In the genomic region with DNA sequence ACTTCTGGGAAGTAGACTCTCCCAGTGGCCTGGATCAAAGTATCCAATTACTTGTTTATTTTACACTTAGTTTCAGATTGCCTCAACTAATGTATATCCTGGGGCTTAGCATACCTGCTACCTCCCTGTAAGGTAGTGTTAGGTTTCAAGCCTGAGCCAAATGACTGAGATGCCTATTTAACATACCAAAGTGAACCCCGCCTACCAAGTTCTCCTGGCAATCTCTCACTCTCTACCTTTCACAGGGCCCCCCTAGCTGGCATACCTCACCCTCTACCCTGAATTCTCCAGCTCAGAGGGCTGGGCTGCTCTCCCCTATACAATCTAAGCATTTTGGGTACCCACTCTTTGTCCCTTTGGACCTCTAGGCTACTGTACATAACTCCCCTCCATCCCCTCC, we compare ENCODE assay signal across 23 mouse cellular contexts. TPM values are rescaled to one million over a fixed set of nuclear protein-coding genes. Genes with fewer than 3 reads are reported as not detected.
DNase-seq lines count a peak whose midpoint lies in the region; ATAC-seq lines count a peak whose summit lies in the region.
"Had no signal": no experiment of that assay in that cellular context is flagged by ENCODE, and none has a peak within 500 bp of the region (broad histone marks: within the 10 kb centered on the region; RNA-seq: fewer than 3 reads in every experiment).

No protein-coding gene starts in this region.

- no peaks in the 10 kb centered on the region for H3K36me3 ChIP-seq in kidney, embryonic 14.5 days (ENCODE audit: control insufficient read depth, insufficient read depth, low read length)
- H3K36me3 ChIP-seq in lung, embryonic 16.5 days (ENCODE audit: control insufficient read depth, insufficient read depth, low read length), result no peaks in the 10 kb centered on the region
- no peaks in the 10 kb centered on the region for H3K36me3 ChIP-seq in embryonic facial prominence, embryonic 15.5 days
- no peaks in the 10 kb centered on the region for H3K36me3 ChIP-seq in hindbrain, embryonic 11.5 days (ENCODE audit: control insufficient read depth, insufficient read depth, low read length)
- H3K36me3 ChIP-seq: heart, embryonic 13.5 days; limb, embryonic 12.5 days; midbrain, embryonic 12.5 days had no signal

- no peak overlapping the region for H3K4me2 ChIP-seq in kidney, embryonic 14.5 days (replicated peaks; ENCODE audit: low read depth, low read length)
- no peak overlapping the region for H3K4me2 ChIP-seq in lung, embryonic 16.5 days (ENCODE audit: low read depth, low read length)
- H3K4me2 ChIP-seq in embryonic facial prominence, embryonic 15.5 days (replicated peaks), result no peak overlapping the region
- no peak overlapping the region for H3K4me2 ChIP-seq in hindbrain, embryonic 11.5 days (replicated peaks; ENCODE audit: low read depth, low read length)
- H3K4me2 ChIP-seq: heart, embryonic 13.5 days; hindbrain, embryonic 14.5 days; limb, embryonic 12.5 days; midbrain, embryonic 12.5 days had no signal

- no peaks in the 10 kb centered on the region for H3K9me3 ChIP-seq in kidney, embryonic 14.5 days (ENCODE audit: control insufficient read depth, low read length)
- H3K9me3 ChIP-seq in lung, embryonic 16.5 days (ENCODE audit: control insufficient read depth, low read length), result no peaks in the 10 kb centered on the region
- no peaks in the 10 kb centered on the region for H3K9me3 ChIP-seq in embryonic facial prominence, embryonic 15.5 days (replicated peaks)
- H3K9me3 ChIP-seq in hindbrain, embryonic 11.5 days (ENCODE audit: control insufficient read depth, low read length), result no peaks in the 10 kb centered on the region
- H3K9me3 ChIP-seq: heart, embryonic 13.5 days; limb, embryonic 12.5 days; midbrain, embryonic 12.5 days had no signal

- 19% methylated on average over 1 of the region's 1 CpGs for WGBS in kidney, embryonic 14.5 days
- 42% methylated on average over 1 of the region's 1 CpGs for WGBS in lung, embryonic 16.5 days
- 27% methylated on average over 1 of the region's 1 CpGs for WGBS in embryonic facial prominence, embryonic 15.5 days
- 62% methylated on average over 1 of the region's 1 CpGs for WGBS in hindbrain, embryonic 11.5 days

- H3K27ac ChIP-seq in kidney, embryonic 14.5 days (ENCODE audit: low read depth, low read length), result no peak overlapping the region
- H3K27ac ChIP-seq in lung, embryonic 16.5 days (ENCODE audit: low read length), result peak overlapping the region; percentile 48; the same call in 1 of the 2 replicates
- H3K27ac ChIP-seq in embryonic facial prominence, embryonic 15.5 days (replicated peaks), result no peak overlapping the region
- no peak overlapping the region for H3K27ac ChIP-seq in hindbrain, embryonic 11.5 days (ENCODE audit: low read depth, low read length)
- H3K27ac ChIP-seq: heart, embryonic 13.5 days; hindbrain, embryonic 14.5 days; left cerebral cortex, adult 2 months; limb, embryonic 12.5 days; liver, embryonic 14.5 days; macrophage; midbrain, embryonic 12.5 days had no signal

- peak; percentile 52 for ATAC-seq in kidney, embryonic 14.5 days (ENCODE audit: low FRiP score, low TSS enrichment)
- peak; percentile 84 for ATAC-seq in lung, embryonic 16.5 days (ENCODE audit: low read depth)
- peak; percentile 65; the same call in 1 of the 2 replicates for ATAC-seq in embryonic facial prominence, embryonic 15.5 days (ENCODE audit: insufficient number of reproducible peaks, low FRiP score, low TSS enrichment, low read depth)
- no peak for ATAC-seq in hindbrain, embryonic 11.5 days (ENCODE audit: low FRiP score)
- ATAC-seq: CD4-positive, CD25-positive, alpha-beta regulatory T cell, adult 4 months had no signal

- no peak overlapping the region for H3K4me3 ChIP-seq in kidney, embryonic 14.5 days (ENCODE audit: low read length)
- H3K4me3 ChIP-seq in lung, embryonic 16.5 days (ENCODE audit: low read length), result no peak overlapping the region
- no peak overlapping the region for H3K4me3 ChIP-seq in embryonic facial prominence, embryonic 15.5 days (replicated peaks)
- H3K4me3 ChIP-seq in hindbrain, embryonic 11.5 days (ENCODE audit: low read depth, low read length), result no peak overlapping the region
- H3K4me3 ChIP-seq: heart, embryonic 13.5 days; left cerebral cortex, adult 2 months; limb, embryonic 12.5 days; midbrain, embryonic 12.5 days had no signal

- no peak for DNase-seq in kidney, postnatal 14 days
- DNase-seq in lung, postnatal 25 days (ENCODE audit: low spot score), result no peak
- no peak for DNase-seq in hindbrain, embryonic 11.5 days (ENCODE audit: low spot score)
- no peak for DNase-seq in adipocyte (ENCODE audit: low spot score)
- DNase-seq in left cerebral cortex, adult 9 months (ENCODE audit: low spot score in 2 of 2), result no peak
- DNase-seq: adrenal gland, adult 2 months; cerebellum, adult 2 months; gastrocnemius, postnatal 10 days; heart, adult 11 months; kidney, postnatal 36 days; layer of hippocampus, adult 9-11 months; thymus, postnatal 4 days had no signal

- no peaks in the 10 kb centered on the region for H3K27me3 ChIP-seq in kidney, embryonic 14.5 days (ENCODE audit: control insufficient read depth, insufficient read depth, low read length)
- H3K27me3 ChIP-seq in lung, embryonic 16.5 days (ENCODE audit: control insufficient read depth, insufficient read depth, low read depth, low read length), result no peaks in the 10 kb centered on the region
- no peaks in the 10 kb centered on the region for H3K27me3 ChIP-seq in embryonic facial prominence, embryonic 15.5 days
- no peaks in the 10 kb centered on the region for H3K27me3 ChIP-seq in hindbrain, embryonic 11.5 days (ENCODE audit: control insufficient read depth, insufficient read depth, low read length)
- H3K27me3 ChIP-seq: heart, embryonic 13.5 days; limb, embryonic 12.5 days; midbrain, embryonic 12.5 days had no signal

- H3K9ac ChIP-seq in kidney, embryonic 14.5 days (ENCODE audit: low read depth, low read length), result no peak overlapping the region
- H3K9ac ChIP-seq in lung, embryonic 16.5 days (ENCODE audit: low read length), result no peak overlapping the region
- no peak overlapping the region for H3K9ac ChIP-seq in embryonic facial prominence, embryonic 15.5 days
- no peak overlapping the region for H3K9ac ChIP-seq in hindbrain, embryonic 11.5 days (ENCODE audit: low read depth, low read length)
- H3K9ac ChIP-seq: heart, embryonic 13.5 days; hindbrain, embryonic 14.5 days; limb, embryonic 12.5 days; liver, embryonic 14.5 days; midbrain, embryonic 12.5 days had no signal

- no peaks in the 10 kb centered on the region for H3K4me1 ChIP-seq in kidney, embryonic 14.5 days (ENCODE audit: control insufficient read depth, insufficient read depth, low read length)
- no peaks in the 10 kb centered on the region for H3K4me1 ChIP-seq in lung, embryonic 16.5 days (replicated peaks; ENCODE audit: control insufficient read depth, insufficient read depth, low read length)
- H3K4me1 ChIP-seq in embryonic facial prominence, embryonic 15.5 days, result no peaks in the 10 kb centered on the region
- H3K4me1 ChIP-seq in hindbrain, embryonic 11.5 days (replicated peaks; ENCODE audit: control insufficient read depth, insufficient read depth, low read length), result no peaks in the 10 kb centered on the region
- H3K4me1 ChIP-seq: midbrain, embryonic 12.5 days had no signal

RNA-seq across cellular contexts. Expression of a gene that starts 24.6 kb away (rescaled TPM):
- polyA plus RNA-seq in kidney, embryonic 14.5 days (2014; fragmentation: Nextera tagmentation; extraction: Ambion mirVana), result 21.8 and 40.4 TPM in 2 replicates
- 35.9 and 36.2 TPM in 2 replicates for polyA plus RNA-seq in lung, embryonic 16.5 days (2015; fragmentation: Nextera tagmentation; extraction: Ambion mirVana)
- polyA plus RNA-seq in embryonic facial prominence, embryonic 15.5 days (2015; fragmentation: Nextera tagmentation; extraction: Ambion mirVana), result 22.7 and 23.1 TPM in 2 replicates
- polyA plus RNA-seq in hindbrain, embryonic 11.5 days (2014; fragmentation: Nextera tagmentation; extraction: Ambion mirVana), result 50.3 and 50.8 TPM in 2 replicates
